Mouse (Mus musculus): ENCODE measurements around the gene Arhgap31. TPM values are rescaled to one million over a fixed set of nuclear protein-coding genes. Genes with fewer than 3 reads are reported as not detected.

The Arhgap31 gene
- polyA plus RNA-seq, 1 experiment from 2014 or later, result 14.3 TPM

DNA sequence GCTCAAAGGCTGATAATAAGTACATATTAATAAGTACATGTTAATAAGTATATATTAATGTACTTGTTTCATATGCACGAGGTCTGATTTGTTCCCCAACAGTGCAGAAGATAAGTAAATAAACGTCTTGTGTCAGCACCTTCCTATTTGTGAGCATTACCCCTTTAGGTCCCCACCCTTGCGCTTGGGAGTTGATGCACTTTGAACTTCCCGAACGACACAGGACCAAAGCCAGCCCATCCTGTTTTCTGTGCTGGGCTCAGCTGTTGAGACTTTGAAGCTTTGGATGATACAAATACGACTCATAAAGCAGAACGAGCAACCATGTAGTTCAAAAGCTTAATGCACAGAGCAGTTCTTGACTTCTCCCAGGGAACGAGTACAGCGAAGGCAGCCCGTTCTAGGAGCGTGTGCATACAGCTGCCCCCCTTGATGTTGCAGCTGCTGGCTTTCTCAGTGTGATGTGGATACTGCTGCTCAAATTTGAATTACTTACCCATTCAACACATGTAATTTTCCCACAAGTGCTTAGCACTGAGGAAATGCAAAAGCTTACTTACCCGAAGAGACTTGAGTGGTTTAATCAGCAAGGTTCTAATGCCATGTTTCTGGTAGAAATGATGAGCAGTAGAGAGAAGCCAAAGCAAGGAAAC lies 120.9 kb downstream of the Arhgap31 start:
- WGBS, result 92% methylated on average over 12 of the region's 12 CpGs
- no peak overlapping the region for H3K9ac ChIP-seq
- peaks cover 52% of the 10 kb centered on the region for H3K36me3 ChIP-seq
- H3K4me3 ChIP-seq, result no peak overlapping the region
- ATAC-seq (ENCODE audit: insufficient number of reproducible peaks, insufficient read depth, low FRiP score, low TSS enrichment), result no peak
- H3K27me3 ChIP-seq, result no peaks in the 10 kb centered on the region
- no peak overlapping the region for H3K4me2 ChIP-seq (replicated peaks)
- H3K27ac ChIP-seq, result no peak overlapping the region
- no peaks in the 10 kb centered on the region for H3K4me1 ChIP-seq
- H3K9me3 ChIP-seq, result no peaks in the 10 kb centered on the region

DNA sequence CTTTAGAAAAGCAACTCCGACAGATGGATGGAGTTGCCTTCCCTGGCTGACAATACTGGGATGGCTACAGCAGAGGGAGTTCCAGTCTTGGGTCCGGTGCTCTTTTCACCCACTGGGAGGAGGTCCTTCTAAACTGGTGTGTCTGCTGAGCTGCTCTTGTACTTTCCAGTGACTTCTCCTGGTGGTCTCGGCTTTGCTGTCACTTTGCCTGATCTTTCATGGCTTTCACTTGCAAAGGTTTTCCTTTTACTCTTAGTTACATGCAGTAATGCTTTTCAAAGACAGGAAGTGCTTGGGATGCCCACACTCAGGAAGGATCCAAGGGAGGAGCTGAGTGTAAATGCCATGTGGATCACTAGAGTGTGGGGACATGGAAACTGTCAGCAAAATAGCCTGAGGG lies 121.6 kb downstream of the Arhgap31 start:
- WGBS, result 75% methylated on average over 3 of the region's 3 CpGs
- Histone ChIP-seq H3K4me1 (no peaks in the 10 kb centered on the region), H3K4me2 (replicated peaks) (no peak overlapping the region), H3K9ac (no peak overlapping the region), H3K9me3 (no peaks in the 10 kb centered on the region), H3K27me3 (no peaks in the 10 kb centered on the region), H3K27ac (no peak overlapping the region), H3K4me3 (no peak overlapping the region), H3K36me3 (peaks cover 58% of the 10 kb centered on the region)
- ATAC-seq (ENCODE audit: insufficient number of reproducible peaks, insufficient read depth, low FRiP score, low TSS enrichment), result no peak

DNA sequence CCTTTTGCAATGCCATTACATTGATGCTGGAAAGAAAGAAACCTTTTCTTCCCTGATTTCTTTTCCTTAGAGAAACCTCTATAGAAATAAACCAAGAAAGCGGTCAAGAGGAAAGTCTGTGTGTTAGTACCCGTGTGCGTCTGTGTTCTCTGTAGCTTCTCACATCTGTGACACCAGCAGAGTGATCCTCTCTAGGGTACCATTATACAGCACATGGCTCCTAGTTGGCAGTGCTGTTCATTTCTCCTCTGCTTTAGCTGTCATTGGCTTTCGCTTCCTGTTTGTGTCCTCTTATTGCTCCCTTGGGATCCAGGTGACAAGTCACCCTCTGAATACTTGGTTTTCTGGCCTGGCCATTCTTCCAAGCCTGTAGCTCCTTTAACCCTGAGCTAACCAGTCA lies 125.5 kb downstream of the Arhgap31 start:
- whole genome bisulfite sequencing, result 91% methylated on average over 4 of the region's 4 CpGs

DNA sequence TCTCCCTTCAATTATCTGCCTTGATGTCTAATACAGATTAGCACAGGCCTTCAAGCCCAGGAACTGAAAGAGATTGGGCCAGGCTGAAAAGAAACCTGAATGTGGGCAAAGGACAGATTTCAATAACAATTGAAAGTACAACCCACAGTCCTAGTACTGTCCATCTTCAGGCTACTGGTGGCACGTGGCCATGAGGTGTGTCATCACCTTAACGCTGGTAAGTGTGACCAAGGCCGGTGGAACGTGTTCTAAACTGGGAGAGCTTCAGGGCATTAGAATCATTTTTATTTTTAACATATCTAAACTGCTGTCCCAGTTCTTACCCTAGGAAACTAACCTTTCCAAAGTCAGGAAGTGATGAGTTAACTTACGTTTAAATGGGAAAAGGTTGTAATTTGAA lies 125.9 kb downstream of the Arhgap31 start:
- Histone ChIP-seq H3K4me2 (replicated peaks) (no peak overlapping the region), H3K36me3 (peaks cover 83% of the 10 kb centered on the region), H3K27me3 (no peaks in the 10 kb centered on the region), H3K4me1 (no peaks in the 10 kb centered on the region), H3K9me3 (no peaks in the 10 kb centered on the region), H3K4me3 (no peak overlapping the region), H3K9ac (no peak overlapping the region), H3K27ac (no peak overlapping the region)
- no peak for ATAC-seq (ENCODE audit: insufficient number of reproducible peaks, insufficient read depth, low FRiP score, low TSS enrichment)
- 90% methylated on average over 5 of the region's 5 CpGs for WGBS

More for the DNA sequence above, 125.5 kb downstream of the Arhgap31 start:
- no peaks in the 10 kb centered on the region for H3K4me1 ChIP-seq
- H3K27ac ChIP-seq, result no peak overlapping the region
- no peak overlapping the region for H3K4me2 ChIP-seq (replicated peaks)
- no peak overlapping the region for H3K4me3 ChIP-seq
- peaks cover 84% of the 10 kb centered on the region for H3K36me3 ChIP-seq
- no peak for ATAC-seq (ENCODE audit: insufficient number of reproducible peaks, insufficient read depth, low FRiP score, low TSS enrichment)
- no peak overlapping the region for H3K9ac ChIP-seq
- no peaks in the 10 kb centered on the region for H3K9me3 ChIP-seq
- H3K27me3 ChIP-seq, result no peaks in the 10 kb centered on the region

DNA sequence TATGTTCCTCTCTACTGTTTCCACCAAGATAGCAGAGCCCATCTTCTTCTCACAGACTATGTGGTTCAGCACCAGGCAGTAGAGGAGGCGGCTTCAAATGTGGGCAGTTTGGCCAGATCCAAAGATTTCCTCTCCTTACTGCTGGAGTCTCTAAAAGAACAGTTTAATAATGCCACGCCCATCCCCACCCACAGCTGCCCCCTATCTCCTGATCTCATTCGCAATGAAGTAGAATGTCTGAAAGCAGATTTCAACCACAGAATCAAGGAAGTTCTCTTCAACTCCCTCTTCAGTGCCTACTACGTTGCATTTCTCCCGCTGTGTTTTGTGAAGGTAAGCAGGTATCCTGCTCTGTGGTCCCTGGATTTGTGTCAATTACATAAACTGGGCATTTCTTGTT lies 127.9 kb downstream of the Arhgap31 start:
- WGBS, result 94% methylated on average over 5 of the region's 5 CpGs
- Histone ChIP-seq H3K36me3 (peaks cover 86% of the 10 kb centered on the region), H3K9me3 (no peaks in the 10 kb centered on the region)

DNA sequence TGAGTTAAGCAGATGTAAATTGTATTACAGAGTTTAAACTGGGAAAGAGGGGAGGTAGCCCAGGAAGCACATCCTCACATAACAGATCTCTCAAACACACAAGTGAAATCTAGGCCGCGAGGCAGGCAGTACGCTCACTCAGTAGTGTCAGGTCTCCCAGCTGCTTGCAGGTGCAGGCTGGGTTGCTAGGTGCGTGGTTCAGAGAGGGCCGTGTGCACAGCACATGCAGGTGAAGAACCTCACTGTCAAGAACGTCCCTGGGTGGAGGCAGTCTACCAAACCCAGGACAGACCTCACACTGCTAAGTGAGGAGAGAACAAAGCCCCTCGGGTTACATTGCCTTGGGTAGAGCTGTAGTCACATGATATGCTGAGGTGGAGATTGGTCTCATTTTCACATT lies 128.3 kb downstream of the Arhgap31 start:
- ATAC-seq (ENCODE audit: insufficient number of reproducible peaks, insufficient read depth, low FRiP score, low TSS enrichment), result no peak
- no peak overlapping the region for H3K27ac ChIP-seq
- H3K9ac ChIP-seq, result no peak overlapping the region
- H3K36me3 ChIP-seq, result peaks cover 85% of the 10 kb centered on the region
- no peak overlapping the region for H3K4me2 ChIP-seq (replicated peaks)
- 92% methylated on average over 7 of the region's 7 CpGs for WGBS
- no peaks in the 10 kb centered on the region for H3K4me1 ChIP-seq
- H3K9me3 ChIP-seq, result no peaks in the 10 kb centered on the region
- H3K4me3 ChIP-seq, result no peak overlapping the region
- no peaks in the 10 kb centered on the region for H3K27me3 ChIP-seq

More for the DNA sequence above, 127.9 kb downstream of the Arhgap31 start:
- no peak overlapping the region for H3K4me2 ChIP-seq (replicated peaks)
- no peak overlapping the region for H3K4me3 ChIP-seq
- no peak overlapping the region for H3K27ac ChIP-seq
- no peak for ATAC-seq (ENCODE audit: insufficient number of reproducible peaks, insufficient read depth, low FRiP score, low TSS enrichment)
- no peaks in the 10 kb centered on the region for H3K4me1 ChIP-seq
- H3K9ac ChIP-seq, result no peak overlapping the region
- no peaks in the 10 kb centered on the region for H3K27me3 ChIP-seq

DNA sequence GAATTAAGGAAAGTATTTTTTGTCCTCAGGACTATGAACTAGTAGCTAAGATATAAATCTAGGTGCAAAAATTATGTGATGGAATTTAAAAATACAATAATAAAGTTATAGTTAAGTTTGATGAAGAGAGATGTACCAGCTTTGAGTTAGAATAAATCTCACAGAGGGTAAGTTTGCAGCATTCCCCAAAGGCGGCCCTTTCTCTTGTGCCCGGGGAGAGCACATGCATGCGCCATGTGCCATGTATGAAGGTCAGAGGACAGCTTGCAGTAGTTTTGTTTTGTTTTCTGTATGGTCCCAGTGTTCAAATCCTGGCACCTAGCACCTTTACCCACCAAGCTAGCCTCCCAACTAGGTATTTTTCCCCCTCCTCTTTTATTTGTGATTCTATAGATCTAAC lies 141.6 kb downstream of the Arhgap31 start:
- Histone ChIP-seq H3K9ac (no peak overlapping the region), H3K27ac (no peak overlapping the region), H3K4me3 (no peak overlapping the region), H3K27me3 (no peaks in the 10 kb centered on the region), H3K9me3 (no peaks in the 10 kb centered on the region), H3K36me3 (peaks cover 63% of the 10 kb centered on the region), H3K4me2 (replicated peaks) (no peak overlapping the region), H3K4me1 (no peaks in the 10 kb centered on the region)
- 90% methylated on average over 3 of the region's 3 CpGs for WGBS
- no peak for ATAC-seq (ENCODE audit: insufficient number of reproducible peaks, insufficient read depth, low FRiP score, low TSS enrichment)

DNA sequence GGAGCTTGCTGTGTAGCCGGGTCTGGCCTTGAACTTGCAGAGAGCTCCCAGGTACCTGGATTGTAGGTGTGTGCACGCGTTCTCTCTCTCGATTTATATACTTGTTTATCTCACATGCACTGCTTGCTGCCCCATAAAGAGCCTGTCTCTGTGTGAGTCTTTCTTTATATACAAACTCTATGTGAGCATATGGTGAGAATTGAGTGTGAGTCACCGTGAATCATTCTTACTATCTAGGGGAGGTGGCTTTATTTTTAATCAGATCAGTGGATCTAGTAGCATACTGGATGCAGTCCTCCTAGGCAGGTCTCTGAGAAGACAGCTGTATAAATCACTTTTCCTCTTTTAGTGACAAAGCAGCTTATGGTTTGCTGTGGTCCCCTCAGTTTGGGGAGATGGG lies 144.9 kb downstream of the Arhgap31 start:
- H3K4me2 ChIP-seq (replicated peaks), result no peak overlapping the region
- WGBS, result 94% methylated on average over 5 of the region's 5 CpGs
- H3K4me1 ChIP-seq, result peaks cover 6% of the 10 kb centered on the region; the same call in 1 of the 2 replicates
- H3K9ac ChIP-seq, result no peak overlapping the region
- H3K27ac ChIP-seq, result no peak overlapping the region
- H3K4me3 ChIP-seq, result no peak overlapping the region
- ATAC-seq (ENCODE audit: insufficient number of reproducible peaks, insufficient read depth, low FRiP score, low TSS enrichment), result no peak
- H3K9me3 ChIP-seq, result no peaks in the 10 kb centered on the region
- H3K36me3 ChIP-seq, result peaks cover 64% of the 10 kb centered on the region
- H3K27me3 ChIP-seq, result no peaks in the 10 kb centered on the region

DNA sequence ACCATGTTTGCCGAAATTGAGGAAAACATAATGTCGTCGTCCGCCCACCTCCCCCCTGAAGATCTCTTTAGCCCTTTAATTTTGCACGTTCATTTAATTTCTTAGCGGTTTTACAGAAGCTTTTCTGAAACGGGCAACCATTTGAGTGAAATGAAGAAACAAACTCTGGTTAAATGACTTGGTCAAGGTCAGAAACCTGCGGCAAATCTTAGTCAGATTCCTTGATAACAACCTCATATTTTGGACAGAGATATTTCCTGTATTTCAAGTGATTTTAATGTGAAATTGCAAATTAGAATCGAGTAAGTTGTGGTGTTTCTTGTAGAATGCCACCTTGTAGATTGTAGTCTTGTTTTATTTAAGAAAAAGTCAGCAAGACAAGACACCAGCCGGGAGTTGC lies 149.6 kb downstream of the Arhgap31 start:
- WGBS, result 34% methylated on average over 10 of the region's 10 CpGs
- Histone ChIP-seq H3K36me3 (peaks cover 27% of the 10 kb centered on the region), H3K27me3 (no peaks in the 10 kb centered on the region), H3K4me1 (peaks cover 6% of the 10 kb centered on the region; the same call in 1 of the 2 replicates), H3K4me2 (replicated peaks) (peak overlapping the region; percentile 58), H3K9me3 (no peaks in the 10 kb centered on the region), H3K4me3 (peak overlapping the region; percentile 93), H3K9ac (peak overlapping the region; percentile 92), H3K27ac (no peak overlapping the region)
- ATAC-seq (ENCODE audit: insufficient number of reproducible peaks, insufficient read depth, low FRiP score, low TSS enrichment), result no peak

DNA sequence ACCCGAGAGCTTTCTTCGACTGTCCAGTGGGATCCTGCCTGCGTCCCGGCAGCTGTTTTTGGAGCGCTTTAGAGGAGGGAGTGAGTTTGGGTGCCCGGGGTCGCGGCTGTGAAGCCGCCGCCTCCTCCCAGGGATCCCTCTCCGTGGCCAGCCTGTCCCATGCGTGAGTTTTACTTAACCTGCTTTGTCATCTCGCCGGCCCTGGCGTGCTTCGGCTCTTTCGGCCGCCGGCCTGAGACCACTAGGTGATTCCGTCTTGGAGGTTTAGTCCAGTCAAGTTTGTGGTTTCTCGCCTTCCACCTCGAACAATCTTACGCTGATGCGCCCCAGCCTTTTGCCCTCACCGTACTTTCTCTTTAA lies 150.1 kb downstream of the Arhgap31 start:
- Histone ChIP-seq H3K4me2 (replicated peaks) (peak overlapping the region; percentile 58), H3K9me3 (no peaks in the 10 kb centered on the region), H3K27ac (peak overlapping the region; percentile 73), H3K36me3 (peaks cover 21% of the 10 kb centered on the region), H3K4me3 (peak overlapping the region; percentile 93), H3K27me3 (no peaks in the 10 kb centered on the region), H3K9ac (peak overlapping the region; percentile 92), H3K4me1 (peaks cover 6% of the 10 kb centered on the region; the same call in 1 of the 2 replicates)
- whole genome bisulfite sequencing, result under 1% methylated on average over 25 of the region's 25 CpGs
- ATAC-seq (ENCODE audit: insufficient number of reproducible peaks, insufficient read depth, low FRiP score, low TSS enrichment), result no peak

DNA sequence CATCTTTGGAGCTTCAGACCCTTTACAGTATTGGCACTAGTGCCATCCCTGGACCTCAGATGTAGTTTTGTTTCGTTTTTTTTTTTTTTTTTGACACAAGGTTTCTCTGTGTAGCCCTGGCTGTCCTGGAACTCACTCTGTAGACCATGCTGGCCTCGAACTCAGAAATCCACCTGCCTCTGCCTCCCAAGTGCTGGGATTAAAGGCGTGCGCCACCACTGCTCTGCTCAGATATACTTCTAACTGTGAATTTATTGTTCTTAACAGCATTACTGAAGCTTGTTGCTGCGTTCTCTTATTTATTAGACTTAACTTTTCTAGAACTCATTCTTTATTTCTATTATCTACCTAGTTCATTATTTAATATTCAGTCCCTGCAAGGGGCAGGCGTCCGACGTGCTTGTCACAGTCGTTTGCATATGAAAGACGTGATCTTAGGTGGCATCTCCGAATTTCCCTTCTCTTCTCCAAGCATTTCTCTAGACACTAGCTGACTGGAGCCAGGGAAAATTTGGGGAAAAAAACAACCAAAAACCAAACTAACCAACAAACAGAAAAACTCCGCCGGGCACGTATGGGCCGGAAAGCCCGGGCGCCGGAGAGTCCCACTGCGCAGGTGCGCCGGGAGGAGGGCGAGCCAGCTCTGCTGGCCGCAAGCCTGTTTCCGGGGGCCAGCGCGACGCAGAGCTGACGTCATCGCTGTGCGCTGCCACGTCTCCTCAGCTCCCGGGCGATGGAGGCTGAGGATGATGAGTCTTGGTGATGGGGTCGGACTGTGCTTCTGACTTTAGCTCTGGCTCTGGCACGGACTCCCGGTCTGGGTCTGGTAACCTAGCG lies 150.7 kb downstream of the Arhgap31 start:
- peak overlapping the region; percentile 73 for H3K27ac ChIP-seq
- no peaks in the 10 kb centered on the region for H3K27me3 ChIP-seq
- 8% methylated on average over 37 of the region's 37 CpGs for WGBS
- H3K9me3 ChIP-seq, result no peaks in the 10 kb centered on the region
- H3K4me3 ChIP-seq, result peak overlapping the region; percentile 93
- H3K4me2 ChIP-seq (replicated peaks), result peak overlapping the region; percentile 58
- peak; percentile 93 for ATAC-seq (ENCODE audit: insufficient number of reproducible peaks, insufficient read depth, low FRiP score, low TSS enrichment)
- H3K9ac ChIP-seq, result peak overlapping the region; percentile 92
- peaks cover 16% of the 10 kb centered on the region for H3K36me3 ChIP-seq
- H3K4me1 ChIP-seq, result peaks cover 6% of the 10 kb centered on the region; the same call in 1 of the 2 replicates

DNA sequence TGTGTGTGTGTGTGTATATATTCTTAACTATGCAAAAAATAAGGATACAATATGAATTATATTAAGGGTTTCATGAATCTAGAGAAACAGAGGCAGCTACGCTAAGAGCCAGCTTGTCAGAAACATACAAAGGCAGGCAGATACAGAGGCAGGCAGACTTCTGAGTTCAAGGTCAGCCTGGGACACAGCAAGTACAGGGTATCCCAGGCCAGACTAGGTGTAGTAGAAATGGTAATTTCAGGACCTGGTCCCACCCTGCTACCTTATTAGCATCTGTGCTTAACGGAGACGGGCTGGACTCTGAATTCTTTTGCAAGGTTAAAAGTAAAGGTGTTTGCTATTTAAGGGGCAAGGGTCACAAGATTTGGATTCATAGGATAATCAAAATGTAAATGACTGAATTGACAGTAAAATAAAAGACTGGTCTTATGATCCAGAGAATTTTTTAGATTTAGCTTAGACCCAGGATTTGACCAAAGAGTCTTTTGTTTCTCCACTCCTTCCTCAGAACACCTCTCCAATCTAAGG lies 154.8 kb downstream of the Arhgap31 start, which contains the start of gene Tmem39a:
Gene Tmem39a (plus strand): TSS at position 478 of the 528 bp plus-strand sequence.
- H3K27me3 ChIP-seq, result peaks cover 7% of the 10 kb centered on the region; the same call in 1 of the 2 replicates
- no peak within 1 kb of the TSS for H3K4me2 ChIP-seq (replicated peaks)
- H3K36me3 ChIP-seq, result no peaks in the 10 kb centered on the region
- WGBS, result 80% methylated on average over 3 of the region's 3 CpGs
- ATAC-seq (ENCODE audit: insufficient number of reproducible peaks, insufficient read depth, low FRiP score, low TSS enrichment), result no peak
- H3K4me1 ChIP-seq, result no peaks in the 10 kb centered on the region
- no peak within 1 kb of the TSS for H3K9ac ChIP-seq
- H3K4me3 ChIP-seq, result no peak within 1 kb of the TSS
- no peaks in the 10 kb centered on the region for H3K9me3 ChIP-seq
- no peak within 1 kb of the TSS for H3K27ac ChIP-seq
